Mouse (Mus musculus): ENCODE results near the gene Ttc22. TPM values are rescaled to one million over a fixed set of nuclear protein-coding genes. Genes with fewer than 3 reads are reported as not detected.
A peak's percentile ranks its signal among the peaks of the same experiment; 100 is the strongest.

Ttc22 gene
- polyA plus RNA-seq, 1 experiment: not detected

GRCm38 (mm10) chr4:106614180-106614797 is 7.9 kb upstream of the Ttc22 start:
- Histone ChIP-seq H3K36me3 (replicated peaks; ENCODE audit: low read length) (no peaks in the 10 kb centered on the region), H3K9me3 (peaks cover 21% of the 10 kb centered on the region), H3K27me3 (replicated peaks) (peaks cover 27% of the 10 kb centered on the region), H3K4me1 (peaks cover 59% of the 10 kb centered on the region), H3K4me3 (replicated peaks) (peak overlapping the region; percentile 76)
- TF ChIP-seq GATA1 (IDR thresholded peaks at IDR 0.05; ENCODE audit: borderline replicate concordance, low read length): no peak
- no peak for TF ChIP-seq FLI1 (IDR thresholded peaks at IDR 0.05; ENCODE audit: low read length)

- no peaks in the 10 kb centered on the region for H3K36me3 ChIP-seq (replicated peaks; ENCODE audit: low read length)
- peaks cover 19% of the 10 kb centered on the region for H3K9me3 ChIP-seq
- H3K27me3 ChIP-seq (replicated peaks): peaks cover 29% of the 10 kb centered on the region
- TF ChIP-seq FLI1 (IDR thresholded peaks at IDR 0.05; ENCODE audit: low read length) (no peak), GATA1 (IDR thresholded peaks at IDR 0.05; ENCODE audit: borderline replicate concordance, low read length) (no peak)
- H3K4me1 ChIP-seq: peaks cover 57% of the 10 kb centered on the region
- no peak overlapping the region for H3K4me3 ChIP-seq (replicated peaks)
Measured at GRCm38 (mm10) chr4:106614881-106615280, 7.4 kb upstream of the Ttc22 start.

- peaks cover 12% of the 10 kb centered on the region for H3K9me3 ChIP-seq
- no peaks in the 10 kb centered on the region for H3K36me3 ChIP-seq (replicated peaks; ENCODE audit: low read length)
- no peak overlapping the region for H3K4me3 ChIP-seq (replicated peaks)
- peaks cover 25% of the 10 kb centered on the region for H3K27me3 ChIP-seq (replicated peaks)
- no peak for TF ChIP-seq GATA1 (IDR thresholded peaks at IDR 0.05; ENCODE audit: borderline replicate concordance, low read length)
- TF ChIP-seq FLI1 (IDR thresholded peaks at IDR 0.05; ENCODE audit: low read length): no peak
- peaks cover 50% of the 10 kb centered on the region for H3K4me1 ChIP-seq
Measured at GRCm38 (mm10) chr4:106615637-106616036, 6.6 kb upstream of the Ttc22 start.

- H3K4me3 ChIP-seq (replicated peaks): peak within 1 kb of the TSS; percentile 90
- peaks cover 24% of the 10 kb centered on the region for H3K27me3 ChIP-seq (replicated peaks)
- TF ChIP-seq GATA1 (IDR thresholded peaks at IDR 0.05; ENCODE audit: borderline replicate concordance, low read length) (no peak), FLI1 (IDR thresholded peaks at IDR 0.05; ENCODE audit: low read length) (no peak)
- H3K9me3 ChIP-seq: no peaks in the 10 kb centered on the region
- peaks cover 50% of the 10 kb centered on the region for H3K4me1 ChIP-seq
- no peaks in the 10 kb centered on the region for H3K36me3 ChIP-seq (replicated peaks; ENCODE audit: low read length)
Measured at GRCm38 (mm10) chr4:106617056-106617455, 5.2 kb upstream of the Ttc22 start, which contains the start of gene Lexm. Gene Lexm (minus strand): TSS chr4:106617241.

- Histone ChIP-seq H3K9me3 (no peaks in the 10 kb centered on the region), H3K36me3 (replicated peaks; ENCODE audit: low read length) (no peaks in the 10 kb centered on the region), H3K27me3 (replicated peaks) (peaks cover 40% of the 10 kb centered on the region), H3K4me1 (peaks cover 49% of the 10 kb centered on the region), H3K4me3 (replicated peaks) (peak overlapping the region; percentile 3)
- no peak for TF ChIP-seq FLI1 (IDR thresholded peaks at IDR 0.05; ENCODE audit: low read length)
- no peak for TF ChIP-seq GATA1 (IDR thresholded peaks at IDR 0.05; ENCODE audit: borderline replicate concordance, low read length)
Measured at GRCm38 (mm10) chr4:106618898-106619297, 3.3 kb upstream of the Ttc22 start.

GRCm38 (mm10) chr4:106621428-106621827 is 804 bp upstream of the Ttc22 start:
- Histone ChIP-seq H3K36me3 (replicated peaks; ENCODE audit: low read length) (no peaks in the 10 kb centered on the region), H3K27me3 (replicated peaks) (peaks cover 65% of the 10 kb centered on the region), H3K4me3 (replicated peaks) (no peak overlapping the region), H3K9me3 (no peaks in the 10 kb centered on the region), H3K4me1 (peaks cover 27% of the 10 kb centered on the region)
- no peak for TF ChIP-seq GATA1 (IDR thresholded peaks at IDR 0.05; ENCODE audit: borderline replicate concordance, low read length)
- TF ChIP-seq FLI1 (IDR thresholded peaks at IDR 0.05; ENCODE audit: low read length): no peak

- Histone ChIP-seq H3K36me3 (replicated peaks; ENCODE audit: low read length) (no peaks in the 10 kb centered on the region), H3K27me3 (replicated peaks) (peaks cover 75% of the 10 kb centered on the region), H3K4me3 (replicated peaks) (no peak overlapping the region), H3K9me3 (no peaks in the 10 kb centered on the region), H3K4me1 (peaks cover 16% of the 10 kb centered on the region)
- TF ChIP-seq FLI1 (IDR thresholded peaks at IDR 0.05; ENCODE audit: low read length) (no peak), GATA1 (IDR thresholded peaks at IDR 0.05; ENCODE audit: borderline replicate concordance, low read length) (no peak)
Measured at GRCm38 (mm10) chr4:106622712-106623111, 480 bp downstream of the Ttc22 start.

GRCm38 (mm10) chr4:106624271-106624670 is 2.0 kb downstream of the Ttc22 start:
- TF ChIP-seq FLI1 (IDR thresholded peaks at IDR 0.05; ENCODE audit: low read length) (no peak), GATA1 (IDR thresholded peaks at IDR 0.05; ENCODE audit: borderline replicate concordance, low read length) (no peak)
- Histone ChIP-seq H3K9me3 (no peaks in the 10 kb centered on the region), H3K27me3 (replicated peaks) (peaks cover 82% of the 10 kb centered on the region), H3K4me1 (peaks cover 18% of the 10 kb centered on the region), H3K36me3 (replicated peaks; ENCODE audit: low read length) (no peaks in the 10 kb centered on the region), H3K4me3 (replicated peaks) (no peak overlapping the region)

GRCm38 (mm10) chr4:106627809-106628208 is 5.6 kb downstream of the Ttc22 start:
- Histone ChIP-seq H3K9me3 (no peaks in the 10 kb centered on the region), H3K4me3 (replicated peaks) (no peak overlapping the region), H3K4me1 (peaks cover 17% of the 10 kb centered on the region), H3K27me3 (replicated peaks) (peaks cover 86% of the 10 kb centered on the region), H3K36me3 (replicated peaks; ENCODE audit: low read length) (no peaks in the 10 kb centered on the region)
- TF ChIP-seq FLI1 (IDR thresholded peaks at IDR 0.05; ENCODE audit: low read length) (no peak), GATA1 (IDR thresholded peaks at IDR 0.05; ENCODE audit: borderline replicate concordance, low read length) (no peak)

- no peaks in the 10 kb centered on the region for H3K9me3 ChIP-seq
- H3K27me3 ChIP-seq (replicated peaks): peaks cover 83% of the 10 kb centered on the region
- H3K36me3 ChIP-seq (replicated peaks; ENCODE audit: low read length): no peaks in the 10 kb centered on the region
- no peak overlapping the region for H3K4me3 ChIP-seq (replicated peaks)
- no peak for TF ChIP-seq FLI1 (IDR thresholded peaks at IDR 0.05; ENCODE audit: low read length)
- TF ChIP-seq GATA1 (IDR thresholded peaks at IDR 0.05; ENCODE audit: borderline replicate concordance, low read length): no peak
- peaks cover 10% of the 10 kb centered on the region for H3K4me1 ChIP-seq
Measured at GRCm38 (mm10) chr4:106628650-106629360, 6.6 kb downstream of the Ttc22 start.

Measured in megakaryocyte, embryonic 14.5 days (primary cell).